Mouse (Mus musculus): Measurements from ENCODE around the gene Thada.

GRCm38 (mm10) chr17:84140822-84141507, 325.0 kb downstream of the Thada start:
- TF ChIP-seq CTCF (conservative IDR thresholded peaks at IDR 0.05; ENCODE audit: insufficient read depth, insufficient read length, low read depth, low read length) (no peak), POLR2A (IDR thresholded peaks at IDR 0.05; ENCODE audit: low read depth, low read length) (no peak)
